In the genomic region with DNA sequence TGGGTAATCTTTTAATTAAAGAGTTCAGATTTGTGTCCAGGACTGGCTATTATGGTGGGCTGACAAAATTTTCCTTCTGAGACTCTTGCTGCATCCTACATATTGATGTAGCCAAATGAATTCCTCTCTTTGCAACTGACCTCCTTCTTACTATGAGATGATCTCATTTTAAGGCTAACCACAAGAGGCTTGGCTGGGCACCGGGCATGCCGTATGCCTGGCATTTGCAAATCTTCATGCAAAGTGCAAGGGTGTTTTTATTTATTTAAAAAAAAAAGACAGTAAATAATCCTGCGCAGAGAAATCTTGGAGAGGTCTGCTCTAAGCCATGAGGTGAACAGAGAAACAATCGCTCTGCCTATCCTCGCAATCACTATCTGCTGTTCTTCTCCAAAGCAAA, we compare ENCODE assay signal across 15 mouse cellular contexts. TPM values are rescaled to one million over a fixed set of nuclear protein-coding genes. Genes with fewer than 3 reads are reported as not detected.
"Had no signal": no experiment of that assay in that cellular context is flagged by ENCODE, and none has a peak within 500 bp of the region (broad histone marks: within the 10 kb centered on the region; RNA-seq: fewer than 3 reads in every experiment).

No protein-coding gene starts in this region.

- DNase-seq: gastrocnemius, adult 2 months; gastrocnemius, postnatal 10 days; gastrocnemius, postnatal 25 days; heart, adult 2 months; heart, postnatal 4 days; kidney, adult 18-20 months; kidney, adult 8-10 months; kidney, postnatal 10 days; kidney, postnatal 25 days; kidney, postnatal 4 days; layer of hippocampus, postnatal 36 days; left cerebral cortex, postnatal 4 days; lung, adult 18-20 months had no signal

RNA-seq across cellular contexts. Expression of a gene that starts 41.3 kb away (rescaled TPM):
- total RNA-seq: granulocyte monocyte progenitor cell, adult 5-6 weeks had no signal
- polyA plus RNA-seq: inflammation-experienced regulatory T-cells, adult 6 months had no signal
